Mouse (Mus musculus): ENCODE results near the gene Gm21953.
"Not testable (repeated sequence)": the region's sequence is repeated elsewhere in the genome, so short reads cannot be mapped to it uniquely, and the experiment has no call there.

Gene Gm21953

DNA sequence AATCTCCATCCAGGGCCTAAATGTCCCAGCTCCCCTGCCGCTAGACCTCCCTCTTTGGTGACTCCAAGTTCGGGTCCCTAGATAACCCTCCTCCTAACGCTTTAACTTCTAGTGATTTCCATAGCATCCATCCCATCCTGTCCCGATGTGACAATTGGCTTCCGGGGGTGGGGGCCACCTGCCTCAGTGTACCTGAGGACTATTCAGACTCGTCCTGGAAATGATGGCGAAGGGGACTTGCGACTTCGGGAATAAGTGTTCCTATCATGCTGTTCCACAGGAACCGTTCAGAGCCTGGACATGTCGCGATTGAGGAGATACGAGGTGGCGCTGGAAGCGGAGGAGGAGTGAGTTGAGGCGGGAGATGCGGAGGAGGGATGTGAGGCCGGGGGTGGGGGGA is at the start of gene Gm21953:
Gene Gm21953 (plus strand): TSS at position 301 of the 400 bp plus-strand sequence.
- not testable (repeated sequence) for DNase-seq

- DNase-seq: not testable (repeated sequence)
These were observed 38.6 kb upstream of the Gm21953 start, which contains the start of gene Ccl21b for GRCm38 (mm10) chr4:42255467-42255866. Ccl21b (plus strand) TSS chr4:42255767.

- DNase-seq: not testable (repeated sequence)
These were observed 24.0 kb downstream of the Gm21953 start, which contains the start of gene Fam205a3 for GRCm38 (mm10) chr4:42318034-42318433. Fam205a3 (plus strand) TSS chr4:42318334.

Data from spleen, adult 18-20 months (tissue).